Mouse (Mus musculus) neural tube, embryonic 11.5 days (tissue): ENCODE measurements at regions not wholly inside any gene's neighbourhood (a gene's known extent, or its start where the extent isn't known, plus 50 kb on each side); places are given as distances from the start of the nearest gene placed in this dataset.
"Not testable (repeated sequence)": the region's sequence is repeated elsewhere in the genome, so short reads cannot be mapped to it uniquely, and the experiment has no call there.

Source experiments
- ATAC-seq: fragments of 200-750 bp; cut with Nextera tagmentation; 2 replicates; pipeline ENCODE4 v1.8.0; 2017; ENCODE audit warnings: moderate number of reproducible peaks, mild to moderate bottlenecking, moderate TSS enrichment, moderate library complexity; ENCODE audit not compliant: insufficient read depth, low FRiP score, low TSS enrichment
- DNase-seq: peaks from one replicate; pipeline ENCODE4 v3.0.0-alpha.2; 2015; ENCODE audit warnings: low spot score
- H3K27ac ChIP-seq: fragments of 300-500 bp; sonication (generic); 2 replicates; pipeline ENCODE4 v1.5.1; 2014; ENCODE audit warnings: low read depth, mild to moderate bottlenecking, low read length
- H3K27me3 ChIP-seq: fragments of 300-500 bp; sonication (generic); 2 replicates; pipeline ENCODE4 v1.6.1; 2014; ENCODE audit warnings: mild to moderate bottlenecking, low read length, mixed read lengths; ENCODE audit not compliant: control insufficient read depth, insufficient read depth
- H3K36me3 ChIP-seq: fragments of 300-500 bp; sonication (generic); 2 replicates; pipeline ENCODE4 v1.6.1; 2014; ENCODE audit warnings: mild to moderate bottlenecking, low read length, moderate library complexity, mixed read lengths; ENCODE audit not compliant: control insufficient read depth, insufficient read depth
- H3K4me1 ChIP-seq: fragments of 300-500 bp; sonication (generic); 2 replicates; pipeline ENCODE4 v1.6.1; 2014; ENCODE audit warnings: low read length, mixed read lengths; ENCODE audit not compliant: control insufficient read depth, insufficient read depth
- H3K4me2 ChIP-seq: fragments of 300-500 bp; sonication (generic); 2 replicates; pipeline ENCODE4 v1.6.1; 2014; ENCODE audit warnings: low read depth, mild to moderate bottlenecking, moderate library complexity
- H3K4me3 ChIP-seq: fragments of 300-500 bp; sonication (generic); 2 replicates; pipeline ENCODE4 v1.5.1; 2014; ENCODE audit warnings: low read depth, low read length
- H3K9ac ChIP-seq: fragments of 300-500 bp; sonication (generic); 2 replicates; pipeline ENCODE4 v1.6.1; 2014; ENCODE audit warnings: mild to moderate bottlenecking, low read length
- H3K9me3 ChIP-seq: fragments of 300-500 bp; sonication (generic); 2 replicates; pipeline ENCODE4 v1.6.1; 2016; ENCODE audit warnings: low read length; ENCODE audit not compliant: control insufficient read depth
- WGBS: fragments of 180-500 bp; shearing (Covaris S2); extraction: QIAGEN DNeasy Blood & Tissue Kit; methylation state at CpG from one replicate; pipeline ENCODE4 v1.1.7; 2014; 5-methylcytosine and 5-hydroxymethylcytosine counted together

DNA sequence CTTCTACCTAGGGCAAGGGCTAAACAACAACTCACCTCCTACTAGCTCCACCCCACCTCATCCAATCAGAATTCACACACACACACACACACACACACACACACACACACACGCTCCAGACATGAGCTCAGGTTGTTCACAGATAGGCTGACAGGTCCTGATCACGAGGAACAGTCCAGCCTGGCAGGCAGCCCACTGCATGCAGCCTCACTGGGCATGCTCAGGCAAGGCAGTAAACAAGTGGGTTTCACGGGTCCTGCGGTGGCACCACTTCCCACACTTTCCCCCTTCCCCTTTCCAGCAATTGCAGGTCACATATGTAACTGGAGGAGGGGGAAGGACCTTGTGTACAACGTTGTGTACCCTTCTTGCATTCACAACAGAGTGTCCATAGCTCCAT, 63.5 kb upstream of the Anapc15-ps start:
- not testable (repeated sequence) for H3K4me1 ChIP-seq

DNA sequence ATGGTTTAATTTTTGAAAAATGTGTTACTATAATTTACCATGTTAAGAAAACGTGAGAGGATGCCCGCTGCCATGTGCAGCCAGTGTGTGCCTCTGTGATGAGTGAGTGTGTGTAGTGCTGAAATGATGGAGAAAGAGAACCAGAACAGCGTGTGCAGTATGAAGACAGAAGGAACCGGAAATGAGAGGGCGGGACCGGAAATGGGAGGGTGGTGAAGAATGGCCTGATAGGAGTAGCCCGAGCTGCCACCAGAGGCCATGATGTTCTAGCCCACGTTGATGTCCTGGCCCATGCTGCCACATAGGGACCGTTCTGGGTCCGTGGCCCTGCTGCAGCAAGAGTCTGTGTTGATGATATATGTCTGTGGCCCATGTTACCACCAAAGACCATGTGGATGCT, 57.8 kb upstream of the Anapc15-ps start:
- Histone ChIP-seq H3K27me3 (no peaks in the 10 kb centered on the region), H3K9me3 (no peaks in the 10 kb centered on the region), H3K4me1 (peaks cover 7% of the 10 kb centered on the region), H3K4me3 (no peak overlapping the region), H3K9ac (no peak overlapping the region), H3K36me3 (no peaks in the 10 kb centered on the region), H3K27ac (no peak overlapping the region), H3K4me2 (no peak overlapping the region)
- DNase-seq (no peak), ATAC-seq (no peak)
- 93% methylated on average over 10 of the region's 10 CpGs for WGBS

More for the DNA sequence above, 63.5 kb upstream of the Anapc15-ps start:
- H3K27ac ChIP-seq, H3K9ac ChIP-seq, DNase-seq, H3K27me3 ChIP-seq, H3K9me3 ChIP-seq, H3K4me2 ChIP-seq, H3K4me3 ChIP-seq, ATAC-seq, H3K36me3 ChIP-seq: not testable (repeated sequence)
- WGBS: 87% methylated on average over 5 of the region's 5 CpGs

DNA sequence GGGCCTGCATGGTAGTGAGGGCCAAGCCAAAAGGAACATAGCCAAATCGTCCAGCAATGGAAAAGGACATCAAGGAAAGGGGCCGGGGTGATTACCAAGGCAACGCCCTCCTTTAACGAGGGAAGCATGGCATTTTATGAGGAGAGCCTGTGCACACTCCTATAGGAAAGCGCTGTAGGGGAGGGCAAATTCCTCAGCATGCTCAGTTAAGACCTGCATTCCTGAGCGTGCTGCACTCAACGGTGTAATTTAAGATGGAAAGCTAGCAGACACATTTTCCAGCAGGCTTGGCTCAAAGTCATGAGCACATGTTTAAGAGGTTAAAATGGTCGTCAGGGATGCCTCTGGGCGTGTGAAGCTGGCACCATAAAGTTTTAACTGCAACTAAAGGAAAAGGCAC, 56.6 kb upstream of the Anapc15-ps start:
- Histone ChIP-seq H3K9me3 (no peaks in the 10 kb centered on the region), H3K36me3 (no peaks in the 10 kb centered on the region), H3K27ac (0 out of 2 replicates have a peak overlapping the region, but pooled peaks have one; percentile 39), H3K9ac (no peak overlapping the region), H3K4me1 (peaks cover 7% of the 10 kb centered on the region), H3K27me3 (no peaks in the 10 kb centered on the region), H3K4me2 (no peak overlapping the region), H3K4me3 (no peak overlapping the region)
- DNase-seq: peak; percentile 39
- WGBS: 15% methylated on average over 9 of the region's 9 CpGs
- ATAC-seq: peak; percentile 73

DNA sequence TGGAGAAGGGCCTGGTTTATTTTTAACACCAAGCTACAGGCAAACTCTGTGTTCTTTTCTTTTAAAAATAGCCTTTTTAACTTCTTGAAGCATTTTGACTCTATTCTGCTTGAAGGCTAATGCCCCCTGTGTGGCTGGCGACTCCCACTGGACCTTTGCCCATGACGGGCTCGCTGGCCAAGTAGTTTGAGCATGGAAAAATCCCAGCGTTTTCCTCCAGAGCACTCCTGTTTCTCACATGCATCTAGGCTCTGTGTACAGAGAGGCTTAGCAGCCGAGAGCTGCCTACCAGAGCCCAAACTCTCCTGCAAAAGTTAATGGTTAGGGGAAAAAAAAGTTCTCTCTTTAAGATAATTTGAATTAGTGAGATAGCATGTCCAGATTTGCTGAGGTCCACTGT, 52.7 kb upstream of the Anapc15-ps start:
- no peak for DNase-seq
- H3K4me2 ChIP-seq: no peak overlapping the region

DNA sequence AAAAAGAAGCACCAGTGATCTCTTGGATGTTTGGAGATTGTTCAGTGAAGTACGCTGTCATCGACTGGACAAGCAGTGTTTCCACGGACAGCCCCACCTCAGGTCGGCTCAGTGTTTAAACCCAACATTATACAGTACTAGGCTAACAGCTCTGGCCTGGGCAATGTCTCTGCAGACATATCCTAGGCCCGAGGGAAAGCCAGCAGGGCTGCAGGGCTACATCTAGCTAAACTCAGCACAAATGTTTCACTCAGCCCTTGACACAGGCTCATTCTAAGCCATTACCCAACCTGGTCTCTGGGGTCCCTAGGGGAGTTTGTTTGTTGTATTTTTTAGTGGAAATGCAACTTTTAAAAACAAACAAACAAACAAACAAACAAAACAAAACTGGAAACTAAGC, 52.1 kb upstream of the Anapc15-ps start:
- Histone ChIP-seq H3K27me3 (no peaks in the 10 kb centered on the region), H3K27ac (no peak overlapping the region), H3K4me3 (no peak overlapping the region), H3K4me2 (no peak overlapping the region), H3K9ac (no peak overlapping the region), H3K9me3 (no peaks in the 10 kb centered on the region), H3K4me1 (peaks cover 7% of the 10 kb centered on the region), H3K36me3 (no peaks in the 10 kb centered on the region)
- ATAC-seq (no peak), DNase-seq (no peak)
- WGBS: 89% methylated on average over 5 of the region's 5 CpGs

More for the DNA sequence above, 52.7 kb upstream of the Anapc15-ps start:
- H3K27ac ChIP-seq: no peak overlapping the region
- WGBS: 78% methylated on average over 5 of the region's 5 CpGs
- no peak overlapping the region for H3K9ac ChIP-seq
- H3K27me3 ChIP-seq: no peaks in the 10 kb centered on the region
- no peak overlapping the region for H3K4me3 ChIP-seq
- H3K9me3 ChIP-seq: no peaks in the 10 kb centered on the region
- H3K4me1 ChIP-seq: peaks cover 7% of the 10 kb centered on the region
- no peak for ATAC-seq
- H3K36me3 ChIP-seq: no peaks in the 10 kb centered on the region
